Mouse (Mus musculus) midbrain, embryonic 13.5 days (tissue): Measurements from ENCODE around the gene Klhl29. TPM values are rescaled to one million over a fixed set of nuclear protein-coding genes. Genes with fewer than 3 reads are reported as not detected.

Experiments used
- ATAC-seq: fragments of 200-750 bp; cut with Nextera tagmentation; 2 replicates; pipeline ENCODE4 v1.8.0; 2017; ENCODE audit warnings: mild to moderate bottlenecking, moderate TSS enrichment, moderate library complexity
- H3K27ac ChIP-seq: fragments of 300-500 bp; sonication (generic); 2 replicates; pipeline ENCODE4 v1.5.1; 2015; ENCODE audit warnings: inconsistent platforms, mild to moderate bottlenecking, moderate library complexity
- H3K27me3 ChIP-seq: fragments of 300-500 bp; sonication (generic); 2 replicates; pipeline ENCODE4 v1.6.1; 2015; ENCODE audit warnings: mild to moderate bottlenecking, inconsistent platforms
- H3K36me3 ChIP-seq: fragments of 300-500 bp; sonication (generic); 2 replicates; pipeline ENCODE4 v1.6.1; 2015; ENCODE audit warnings: mild to moderate bottlenecking, inconsistent platforms
- H3K4me1 ChIP-seq: fragments of 300-500 bp; sonication (generic); replicated peaks from 2 replicates; pipeline ENCODE4 v1.6.1; 2015; ENCODE audit warnings: inconsistent platforms
- H3K4me2 ChIP-seq: fragments of 300-500 bp; sonication (generic); replicated peaks from 2 replicates; pipeline ENCODE4 v1.6.1; 2015; ENCODE audit warnings: moderate library complexity, mild to moderate bottlenecking, inconsistent platforms
- H3K4me3 ChIP-seq: fragments of 300-500 bp; sonication (generic); replicated peaks from 2 replicates; pipeline ENCODE4 v1.5.1; 2015; ENCODE audit warnings: mild to moderate bottlenecking, inconsistent platforms
- H3K9ac ChIP-seq: fragments of 300-500 bp; sonication (generic); replicated peaks from 2 replicates; pipeline ENCODE4 v1.6.1; 2015; ENCODE audit warnings: mild to moderate bottlenecking, inconsistent platforms
- H3K9me3 ChIP-seq: fragments of 300-500 bp; sonication (generic); 2 replicates; pipeline ENCODE4 v1.6.1; 2016; ENCODE audit warnings: mild to moderate bottlenecking, inconsistent platforms
- WGBS: fragments of 180-500 bp; shearing (Covaris S2); methylation state at CpG from one replicate; pipeline ENCODE4 v1.1.7; 2015; 5-methylcytosine and 5-hydroxymethylcytosine counted together
- polyA plus RNA-seq: library from polyadenylated mRNA; unstranded; fragments of >200 nt; fragmentation: Nextera tagmentation; extraction: Ambion mirVana; gene quantifications from 2 replicates; pipeline ENCODE4 v1.2.1, GENCODE M21; 2015

The Klhl29 gene
- polyA plus RNA-seq, 1 experiment from 2014 or later, result 4.0 TPM

DNA sequence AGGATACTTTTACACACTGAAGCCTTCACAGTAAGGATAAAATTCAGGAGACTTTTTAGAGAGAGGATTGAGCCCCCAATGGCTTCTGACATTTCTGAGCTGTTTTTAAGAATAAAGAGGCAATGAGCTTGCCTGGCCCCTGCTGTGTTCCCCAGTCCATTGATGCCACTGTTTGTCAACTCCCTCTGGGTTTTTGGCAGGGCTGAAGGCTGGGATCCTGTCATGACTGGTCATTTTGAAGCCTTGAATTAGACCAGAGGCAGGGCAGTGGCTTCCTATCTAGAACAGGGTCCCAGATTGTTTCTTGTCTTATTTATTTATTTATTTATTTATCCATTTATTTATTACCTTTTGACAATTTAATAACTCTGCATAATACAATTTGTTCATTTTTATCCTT lies 6.2 kb upstream of the Klhl29 start:
- Histone ChIP-seq H3K9ac (no peak overlapping the region), H3K4me1 (peaks cover 11% of the 10 kb centered on the region; the same call in 1 of the 2 replicates), H3K36me3 (no peaks in the 10 kb centered on the region), H3K9me3 (no peaks in the 10 kb centered on the region), H3K4me3 (no peak overlapping the region), H3K4me2 (no peak overlapping the region), H3K27me3 (peaks cover 23% of the 10 kb centered on the region), H3K27ac (no peak overlapping the region)
- ATAC-seq, result no peak

- Histone ChIP-seq H3K36me3 (no peaks in the 10 kb centered on the region), H3K4me3 (peak overlapping the region; percentile 92), H3K27me3 (peaks cover 32% of the 10 kb centered on the region), H3K4me1 (peaks cover 51% of the 10 kb centered on the region), H3K27ac (peak overlapping the region; percentile 96), H3K9me3 (no peaks in the 10 kb centered on the region), H3K4me2 (peak overlapping the region; percentile 98), H3K9ac (peak overlapping the region; percentile 96)
- ATAC-seq, result peak; percentile 63
- WGBS, result under 1% methylated on average over 70 of the region's 84 CpGs
Measured at GRCm38 (mm10) chr12:5374684-5375615, 532 bp downstream of the Klhl29 start.

- WGBS, result under 1% methylated on average over 31 of the region's 31 CpGs
- peak; percentile 12 for ATAC-seq
- H3K4me2 ChIP-seq, result peak overlapping the region; percentile 98
Measured at GRCm38 (mm10) chr12:5374196-5374683, 1.2 kb downstream of the Klhl29 start.

DNA sequence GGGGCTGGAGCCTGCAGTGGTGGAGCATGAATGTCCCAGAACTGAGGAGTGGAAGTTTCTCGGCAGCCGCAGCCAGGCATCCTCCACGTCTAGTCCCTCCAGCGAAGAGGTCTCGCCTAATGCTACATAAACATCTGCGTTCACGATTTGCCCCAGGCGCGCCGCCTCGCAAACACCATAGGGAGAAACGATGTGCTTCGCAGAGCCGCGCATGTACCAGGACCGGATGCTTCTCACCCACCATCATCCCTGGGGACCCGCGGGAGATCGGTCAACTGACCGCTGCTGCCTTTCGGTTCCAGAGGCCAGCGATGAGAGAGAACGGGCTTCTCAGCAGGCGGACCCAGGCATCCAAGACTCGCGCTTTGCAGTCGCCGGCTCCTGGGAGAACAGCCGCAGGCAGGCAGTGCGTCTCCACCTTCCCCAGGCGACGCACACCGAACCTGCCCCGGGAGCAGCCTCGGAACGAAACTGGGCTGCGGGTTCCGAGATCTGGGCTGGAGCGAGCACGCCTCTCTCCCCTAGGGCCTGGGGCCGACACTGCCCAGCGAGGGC lies 1.8 kb downstream of the Klhl29 start:
- Histone ChIP-seq H3K27ac (peak overlapping the region; percentile 96), H3K4me2 (peak overlapping the region; percentile 98), H3K9ac (peak overlapping the region; percentile 96), H3K4me3 (peak overlapping the region; percentile 92), H3K36me3 (no peaks in the 10 kb centered on the region), H3K27me3 (peaks cover 23% of the 10 kb centered on the region), H3K4me1 (peaks cover 57% of the 10 kb centered on the region), H3K9me3 (no peaks in the 10 kb centered on the region)
- ATAC-seq, result no peak
- under 1% methylated on average over 42 of the region's 42 CpGs for WGBS

More at GRCm38 (mm10) chr12:5374196-5374683, 1.2 kb downstream of the Klhl29 start:
- H3K4me3 ChIP-seq, result peak overlapping the region; percentile 92
- H3K9ac ChIP-seq, result peak overlapping the region; percentile 96
- peaks cover 28% of the 10 kb centered on the region for H3K27me3 ChIP-seq
- peak overlapping the region; percentile 96 for H3K27ac ChIP-seq
- H3K4me1 ChIP-seq, result peaks cover 54% of the 10 kb centered on the region
- H3K9me3 ChIP-seq, result no peaks in the 10 kb centered on the region
- no peaks in the 10 kb centered on the region for H3K36me3 ChIP-seq

DNA sequence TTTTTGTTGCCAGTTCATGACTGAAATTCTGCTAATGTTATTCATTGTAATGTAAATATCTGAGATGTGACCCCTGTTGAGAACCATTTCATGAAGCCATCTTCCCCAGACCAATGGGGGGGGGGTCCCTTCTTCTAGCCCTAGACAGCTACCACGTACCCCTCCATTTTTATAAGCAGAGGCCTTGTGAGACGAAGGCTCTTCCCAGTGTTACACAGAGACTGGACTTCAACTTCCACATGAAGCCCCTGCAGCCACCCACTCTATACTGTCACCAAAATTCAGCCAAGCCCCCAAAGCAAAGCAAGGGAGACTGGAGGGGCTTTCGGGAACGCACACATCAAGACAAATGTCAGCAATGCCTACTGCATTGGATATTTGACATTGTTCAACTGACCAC lies 6.1 kb downstream of the Klhl29 start:
- H3K36me3 ChIP-seq, result no peaks in the 10 kb centered on the region
- no peak for ATAC-seq
- no peak overlapping the region for H3K4me2 ChIP-seq
- 90% methylated on average over 4 of the region's 4 CpGs for WGBS
- no peak overlapping the region for H3K9ac ChIP-seq
- H3K4me1 ChIP-seq, result peaks cover 56% of the 10 kb centered on the region
- no peak overlapping the region for H3K27ac ChIP-seq
- H3K9me3 ChIP-seq, result no peaks in the 10 kb centered on the region
- H3K27me3 ChIP-seq, result 0 out of 2 replicates have a peak, but pooled peaks cover 4% of the 10 kb centered on the region
- H3K4me3 ChIP-seq, result no peak overlapping the region

- 93% methylated on average over 3 of the region's 3 CpGs for WGBS
- H3K4me3 ChIP-seq, result no peak overlapping the region
- H3K27me3 ChIP-seq, result no peaks in the 10 kb centered on the region
- no peak overlapping the region for H3K9ac ChIP-seq
- H3K27ac ChIP-seq, result no peak overlapping the region
- H3K4me2 ChIP-seq, result no peak overlapping the region
- H3K36me3 ChIP-seq, result no peaks in the 10 kb centered on the region
- H3K9me3 ChIP-seq, result no peaks in the 10 kb centered on the region
- no peak for ATAC-seq
- peaks cover 28% of the 10 kb centered on the region for H3K4me1 ChIP-seq
Measured at GRCm38 (mm10) chr12:5364836-5365235, 10.6 kb downstream of the Klhl29 start.

DNA sequence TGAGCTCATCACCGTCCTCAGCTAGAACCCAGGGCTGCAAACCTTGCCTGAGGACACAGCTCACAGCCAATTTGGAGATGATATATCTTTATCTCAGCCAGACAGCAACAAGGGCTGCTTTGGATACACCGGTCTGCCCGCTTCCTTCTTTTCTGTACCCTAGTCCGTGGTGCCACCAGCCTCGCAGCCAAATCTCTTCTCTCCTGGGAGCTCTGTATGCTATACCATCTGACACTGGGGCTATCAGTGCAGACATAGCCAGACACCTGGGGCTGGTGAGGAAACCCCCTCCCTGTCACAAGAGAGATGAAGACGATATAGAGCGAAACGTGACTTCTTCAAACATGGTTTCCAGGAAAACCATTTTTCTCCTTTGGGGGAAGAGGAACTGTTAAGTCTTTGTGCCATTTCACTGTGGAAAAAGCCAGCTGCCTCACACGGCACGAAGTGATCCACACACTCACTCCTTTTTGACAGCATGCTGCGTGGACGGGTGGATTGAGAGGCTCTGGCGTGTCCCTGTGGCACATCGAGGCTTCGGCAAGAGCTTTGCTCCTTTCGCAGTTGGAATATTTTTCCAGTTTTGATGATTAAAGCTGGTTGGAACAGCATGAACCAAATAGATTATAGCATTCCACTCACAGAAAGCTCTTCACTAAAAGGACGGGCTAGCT lies 11.4 kb downstream of the Klhl29 start:
- Histone ChIP-seq H3K27ac (no peak overlapping the region), H3K4me3 (no peak overlapping the region)

DNA sequence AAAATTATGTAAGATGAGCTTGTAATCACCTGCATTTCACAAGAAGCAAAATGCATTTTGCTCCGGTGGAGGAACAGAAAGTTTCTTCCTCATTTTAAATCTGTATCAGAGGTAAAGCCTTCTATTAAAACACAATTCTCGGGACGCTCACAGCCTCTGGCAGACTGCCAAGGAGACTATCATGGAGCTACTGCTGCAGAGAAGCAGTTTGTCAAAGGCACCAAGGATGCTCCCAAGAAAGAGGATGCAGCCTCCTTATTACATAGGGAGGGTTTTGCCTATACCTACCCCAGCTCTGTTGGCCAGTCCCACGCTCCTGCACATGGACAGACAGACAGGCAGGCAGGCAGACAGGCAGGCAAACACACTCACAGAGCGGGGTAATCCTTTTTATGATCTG lies 16.4 kb downstream of the Klhl29 start:
- H3K27ac ChIP-seq, result peak overlapping the region; percentile 55; the same call in 1 of the 2 replicates
- peaks cover 29% of the 10 kb centered on the region for H3K4me1 ChIP-seq
- H3K4me2 ChIP-seq, result no peak overlapping the region
- no peaks in the 10 kb centered on the region for H3K27me3 ChIP-seq
- no peak overlapping the region; the same call in 1 of the 2 replicates for H3K9ac ChIP-seq
- no peaks in the 10 kb centered on the region for H3K9me3 ChIP-seq
- ATAC-seq, result no peak
- H3K36me3 ChIP-seq, result no peaks in the 10 kb centered on the region
- WGBS, result 42% methylated on average over 5 of the region's 5 CpGs
- H3K4me3 ChIP-seq, result no peak overlapping the region

More for the DNA sequence above, 11.4 kb downstream of the Klhl29 start:
- Histone ChIP-seq H3K4me1 (peaks cover 30% of the 10 kb centered on the region), H3K9me3 (no peaks in the 10 kb centered on the region), H3K9ac (no peak overlapping the region), H3K4me2 (no peak overlapping the region), H3K27me3 (no peaks in the 10 kb centered on the region), H3K36me3 (no peaks in the 10 kb centered on the region)
- ATAC-seq, result no peak
- 77% methylated on average over 17 of the region's 17 CpGs for WGBS

- no peak overlapping the region for H3K9ac ChIP-seq
- ATAC-seq, result no peak; the same call in 1 of the 2 replicates
- H3K4me2 ChIP-seq, result no peak overlapping the region
- H3K9me3 ChIP-seq, result no peaks in the 10 kb centered on the region
- 53% methylated on average over 6 of the region's 6 CpGs for WGBS
- H3K4me1 ChIP-seq, result peaks cover 26% of the 10 kb centered on the region
- no peak overlapping the region for H3K27ac ChIP-seq
- H3K36me3 ChIP-seq, result no peaks in the 10 kb centered on the region
- H3K27me3 ChIP-seq, result no peaks in the 10 kb centered on the region
- H3K4me3 ChIP-seq, result no peak overlapping the region
Measured at GRCm38 (mm10) chr12:5358497-5358896, 17.0 kb downstream of the Klhl29 start.

- H3K9me3 ChIP-seq, result no peaks in the 10 kb centered on the region
- H3K4me1 ChIP-seq, result peaks cover 14% of the 10 kb centered on the region; the same call in 1 of the 2 replicates
- no peaks in the 10 kb centered on the region for H3K36me3 ChIP-seq
- WGBS, result 92% methylated on average over 9 of the region's 9 CpGs
- no peak overlapping the region for H3K4me3 ChIP-seq
- no peak overlapping the region for H3K27ac ChIP-seq
- ATAC-seq, result no peak
- no peaks in the 10 kb centered on the region for H3K27me3 ChIP-seq
- no peak overlapping the region for H3K4me2 ChIP-seq
- H3K9ac ChIP-seq, result no peak overlapping the region
Measured at GRCm38 (mm10) chr12:5353416-5353815, 22.1 kb downstream of the Klhl29 start.

GRCm38 (mm10) chr12:5352771-5353170 lies 22.7 kb downstream of the Klhl29 start:
- H3K27me3 ChIP-seq, result no peaks in the 10 kb centered on the region
- WGBS, result 97% methylated on average over 8 of the region's 8 CpGs
- ATAC-seq, result no peak
- H3K9ac ChIP-seq, result no peak overlapping the region
- H3K27ac ChIP-seq, result no peak overlapping the region
- H3K4me1 ChIP-seq, result peaks cover 10% of the 10 kb centered on the region; the same call in 1 of the 2 replicates
- no peaks in the 10 kb centered on the region for H3K9me3 ChIP-seq
- H3K4me2 ChIP-seq, result no peak overlapping the region
- no peak overlapping the region for H3K4me3 ChIP-seq
- no peaks in the 10 kb centered on the region for H3K36me3 ChIP-seq
